Mouse (Mus musculus) midbrain, embryonic 15.5 days (tissue): ENCODE data around the gene Gm45234. TPM values are rescaled to one million over a fixed set of nuclear protein-coding genes. Genes with fewer than 3 reads are reported as not detected.
A peak's percentile ranks its signal among the peaks of the same experiment; 100 is the strongest.
"Not testable (repeated sequence)": the region's sequence is repeated elsewhere in the genome, so short reads cannot be mapped to it uniquely, and the experiment has no call there.

Experiments used
- ATAC-seq: fragments of 200-750 bp; cut with Nextera tagmentation; replicated peaks from 2 replicates; pipeline ENCODE4 v1.8.0; 2017; ENCODE audit warnings: moderate TSS enrichment
- H3K27ac ChIP-seq: fragments of 300-500 bp; sonication (generic); 2 replicates; pipeline ENCODE4 v1.5.1; 2015; ENCODE audit warnings: mild to moderate bottlenecking, inconsistent platforms
- H3K27me3 ChIP-seq: fragments of 300-500 bp; sonication (generic); replicated peaks from 2 replicates; pipeline ENCODE4 v1.6.1; 2015; ENCODE audit warnings: inconsistent platforms
- H3K36me3 ChIP-seq: fragments of 300-500 bp; sonication (generic); replicated peaks from 2 replicates; pipeline ENCODE4 v1.6.1; 2015; ENCODE audit warnings: inconsistent platforms
- H3K4me1 ChIP-seq: fragments of 300-500 bp; sonication (generic); 2 replicates; pipeline ENCODE4 v1.6.1; 2015; ENCODE audit warnings: inconsistent platforms
- H3K4me2 ChIP-seq: fragments of 300-500 bp; sonication (generic); 2 replicates; pipeline ENCODE4 v1.6.1; 2015; ENCODE audit warnings: inconsistent platforms, mild to moderate bottlenecking, moderate library complexity
- H3K4me3 ChIP-seq: fragments of 300-500 bp; sonication (generic); 2 replicates; pipeline ENCODE4 v1.5.1; 2015; ENCODE audit warnings: mild to moderate bottlenecking, inconsistent platforms
- H3K9ac ChIP-seq: fragments of 300-500 bp; sonication (generic); 2 replicates; pipeline ENCODE4 v1.6.1; 2015; ENCODE audit warnings: mild to moderate bottlenecking, inconsistent platforms
- H3K9me3 ChIP-seq: fragments of 300-500 bp; sonication (generic); 2 replicates; pipeline ENCODE4 v1.6.1; 2016; ENCODE audit warnings: inconsistent platforms
- whole genome bisulfite sequencing: fragments of 180-500 bp; shearing (Covaris S2); methylation state at CpG from one replicate; pipeline ENCODE4 v1.1.7; 2015; ENCODE audit warnings: mixed read lengths; 5-methylcytosine and 5-hydroxymethylcytosine counted together
- polyA plus RNA-seq: library from polyadenylated mRNA; unstranded; fragments of >200 nt; fragmentation: Nextera tagmentation; extraction: Ambion mirVana; gene quantifications from 2 replicates; pipeline ENCODE4 v1.2.1, GENCODE M21; 2015

Gm45234 gene
- not detected in 2 replicates for polyA plus RNA-seq

DNA sequence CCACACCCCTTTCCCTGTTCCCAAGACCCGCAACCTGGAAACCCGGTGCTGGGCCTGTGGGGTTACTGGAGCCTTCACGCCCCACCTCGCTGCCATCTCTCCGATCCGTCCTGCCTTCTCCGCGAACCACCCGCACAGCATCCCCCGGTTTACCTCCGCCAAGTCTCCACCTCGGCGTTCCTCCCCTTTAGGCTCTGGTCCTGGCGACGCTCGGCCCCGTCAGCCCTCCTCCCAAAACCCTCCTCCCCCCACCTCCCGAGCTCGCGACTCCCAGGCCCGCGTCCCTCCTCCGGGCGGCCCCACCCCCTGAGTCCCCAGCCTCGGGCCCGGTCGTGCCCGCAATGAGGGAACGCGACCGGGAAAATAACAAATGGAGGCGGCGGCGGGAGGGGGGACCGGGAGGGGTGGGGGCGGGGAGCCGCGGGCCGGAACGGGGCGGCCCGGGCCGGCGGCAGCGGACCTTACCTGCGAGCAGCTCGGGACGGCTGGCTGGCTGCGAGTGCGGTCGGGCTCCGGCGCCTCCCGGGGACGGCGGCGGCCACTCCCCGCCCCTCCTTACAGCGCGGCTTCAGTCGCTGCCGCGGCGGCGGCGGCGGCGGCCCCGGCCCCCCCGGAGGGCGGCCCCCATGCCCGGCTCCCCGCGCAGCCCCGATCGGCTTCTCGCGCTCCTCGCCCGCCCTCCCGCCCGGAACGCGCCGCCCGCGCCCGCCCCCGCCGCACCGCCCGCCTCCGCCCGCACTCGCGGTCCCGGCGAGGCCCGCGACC is at the start of gene Gm45234, which contains the start of gene Atn1:
Gm45234 (minus strand) TSS at position 191 of the 765 bp plus-strand sequence.
Atn1 (minus strand) TSS at position 694 of the 765 bp plus-strand sequence.
- under 1% methylated on average over 33 of the region's 100 CpGs for WGBS
- H3K4me3 ChIP-seq, result peak within 1 kb of the TSS; percentile 58
- H3K9me3 ChIP-seq, result no peaks in the 10 kb centered on the region
- ATAC-seq, result peak; percentile 61
- H3K27ac ChIP-seq, result peak within 1 kb of the TSS; percentile 96
- no peaks in the 10 kb centered on the region for H3K27me3 ChIP-seq
- H3K4me2 ChIP-seq, result peak within 1 kb of the TSS; percentile 72
- peaks cover 45% of the 10 kb centered on the region for H3K4me1 ChIP-seq
- H3K9ac ChIP-seq, result peak within 1 kb of the TSS; percentile 81
- no peaks in the 10 kb centered on the region for H3K36me3 ChIP-seq

DNA sequence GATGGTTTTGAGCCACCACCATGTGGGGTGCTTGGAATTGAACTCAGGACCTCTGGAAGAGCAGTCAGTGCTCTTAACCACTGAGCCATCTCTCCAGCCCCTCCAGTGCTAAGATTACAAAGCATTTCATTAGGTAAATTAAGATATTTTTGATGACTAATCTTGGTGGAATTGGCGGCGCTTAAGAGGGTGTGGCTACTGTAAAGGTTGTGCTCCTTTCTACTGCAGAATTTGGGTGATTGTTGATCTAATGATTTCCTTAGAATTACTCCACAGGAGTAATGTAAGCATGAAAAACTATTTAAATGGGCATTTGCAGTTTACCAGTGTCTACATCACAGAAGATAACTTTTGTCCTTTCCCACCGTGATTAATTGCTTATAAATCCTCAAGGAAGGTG is 48.5 kb upstream of the Gm45234 start:
- WGBS, result 94% methylated on average over 3 of the region's 3 CpGs
- Histone ChIP-seq H3K4me1 (peaks cover 24% of the 10 kb centered on the region), H3K9me3 (no peaks in the 10 kb centered on the region), H3K27me3 (no peaks in the 10 kb centered on the region), H3K9ac (no peak overlapping the region), H3K36me3 (no peaks in the 10 kb centered on the region), H3K4me2 (no peak overlapping the region), H3K4me3 (no peak overlapping the region), H3K27ac (no peak overlapping the region)
- ATAC-seq, result no peak

DNA sequence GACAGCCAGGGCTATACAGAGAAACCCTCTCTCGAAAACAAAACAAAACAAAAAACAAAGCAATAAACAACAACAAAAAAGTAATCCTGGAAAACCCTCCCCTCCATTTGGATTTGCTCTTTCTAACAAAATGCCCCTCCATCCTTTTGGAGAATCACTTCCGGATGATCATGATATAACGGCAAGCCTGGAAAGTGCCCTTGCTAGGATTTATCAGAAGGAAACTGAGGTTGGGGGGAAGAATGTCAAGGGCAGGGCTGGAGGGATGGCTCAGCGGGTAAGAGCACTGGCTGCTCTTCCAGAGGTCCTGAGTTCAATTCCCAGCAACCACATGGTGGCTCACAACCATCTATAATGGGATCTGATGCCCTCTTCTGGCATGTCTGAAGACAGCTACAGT is 47.9 kb upstream of the Gm45234 start:
- H3K9ac ChIP-seq, H3K36me3 ChIP-seq, H3K4me3 ChIP-seq, H3K27me3 ChIP-seq, H3K4me2 ChIP-seq, H3K9me3 ChIP-seq, H3K27ac ChIP-seq, ATAC-seq: not testable (repeated sequence)
- peaks cover 20% of the 10 kb centered on the region for H3K4me1 ChIP-seq
- WGBS, result 92% methylated on average over 4 of the region's 4 CpGs

DNA sequence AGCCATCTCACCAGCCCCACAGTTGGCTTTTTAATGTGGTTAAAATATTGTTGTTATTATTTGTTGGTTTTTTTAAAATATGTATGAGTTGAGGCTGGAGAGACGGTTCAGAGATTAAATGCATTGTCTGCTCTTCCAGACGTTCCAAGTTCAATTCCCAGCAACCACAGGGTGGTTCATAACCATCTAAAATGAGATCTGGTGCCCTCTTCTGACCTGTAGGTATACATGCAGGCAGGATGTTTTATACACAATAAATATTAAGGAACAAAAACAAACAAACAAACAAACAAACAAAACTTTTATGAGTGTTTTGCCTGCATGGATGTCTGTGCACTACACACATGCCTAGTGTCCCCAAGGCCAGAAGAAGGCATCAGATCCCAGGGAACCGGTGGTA is 47.2 kb upstream of the Gm45234 start:
- no peak overlapping the region for H3K4me3 ChIP-seq
- H3K27ac ChIP-seq, result no peak overlapping the region
- no peak overlapping the region for H3K4me2 ChIP-seq
- no peak for ATAC-seq
- H3K36me3 ChIP-seq, result no peaks in the 10 kb centered on the region
- no peaks in the 10 kb centered on the region for H3K9me3 ChIP-seq
- peaks cover 18% of the 10 kb centered on the region for H3K4me1 ChIP-seq
- 78% methylated on average over 3 of the region's 3 CpGs for WGBS
- H3K27me3 ChIP-seq, result no peaks in the 10 kb centered on the region
- H3K9ac ChIP-seq, result no peak overlapping the region

DNA sequence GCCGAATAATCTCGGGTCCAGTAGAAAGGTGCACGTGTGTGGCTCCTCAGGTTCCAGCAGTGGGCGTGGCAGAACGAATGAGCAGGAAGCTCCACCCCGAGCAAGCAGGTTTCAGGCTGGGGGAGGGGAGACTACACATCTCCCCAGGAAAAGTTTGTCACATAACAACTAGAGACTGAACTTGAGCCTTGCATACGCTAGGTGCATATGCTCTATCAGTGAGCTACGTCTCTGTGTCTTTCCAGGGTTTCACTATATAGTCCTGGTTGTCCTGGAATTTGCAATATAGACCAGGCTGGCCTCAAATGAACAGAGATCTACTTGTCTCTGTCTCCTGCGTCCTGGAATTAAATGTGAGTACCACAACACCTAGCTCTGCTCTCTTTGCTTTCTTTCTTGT is 46.6 kb upstream of the Gm45234 start:
- not testable (repeated sequence) for H3K4me2 ChIP-seq, H3K27me3 ChIP-seq, H3K9me3 ChIP-seq, H3K4me3 ChIP-seq, ATAC-seq, H3K36me3 ChIP-seq, H3K27ac ChIP-seq, H3K9ac ChIP-seq
- peaks cover 16% of the 10 kb centered on the region for H3K4me1 ChIP-seq
- WGBS, result 20% methylated on average over 6 of the region's 9 CpGs

DNA sequence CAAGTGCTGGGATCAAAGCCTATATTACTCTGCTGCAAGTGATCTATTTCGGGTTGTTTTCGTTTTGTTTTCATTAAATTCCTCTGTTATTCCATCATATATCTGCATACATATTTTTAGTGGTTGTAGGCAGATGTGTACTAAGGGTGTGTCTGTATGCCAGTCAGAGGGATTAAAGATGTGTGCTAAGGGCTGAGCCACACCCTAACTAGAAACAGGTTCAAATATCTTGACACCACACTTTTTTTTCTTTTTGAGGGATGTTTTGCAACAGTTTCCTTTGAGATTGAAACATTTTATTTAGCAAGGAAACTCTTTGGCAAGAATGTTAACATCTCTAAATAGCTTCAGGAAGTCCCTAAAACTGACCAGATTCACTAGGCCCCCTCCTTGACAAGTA is 40.4 kb upstream of the Gm45234 start:
- Histone ChIP-seq H3K36me3 (no peaks in the 10 kb centered on the region), H3K4me3 (no peak overlapping the region), H3K27ac (no peak overlapping the region), H3K9me3 (no peaks in the 10 kb centered on the region), H3K9ac (no peak overlapping the region), H3K4me1 (no peaks in the 10 kb centered on the region), H3K4me2 (no peak overlapping the region), H3K27me3 (no peaks in the 10 kb centered on the region)
- ATAC-seq, result no peak
- 86% methylated on average over 2 of the region's 2 CpGs for WGBS

DNA sequence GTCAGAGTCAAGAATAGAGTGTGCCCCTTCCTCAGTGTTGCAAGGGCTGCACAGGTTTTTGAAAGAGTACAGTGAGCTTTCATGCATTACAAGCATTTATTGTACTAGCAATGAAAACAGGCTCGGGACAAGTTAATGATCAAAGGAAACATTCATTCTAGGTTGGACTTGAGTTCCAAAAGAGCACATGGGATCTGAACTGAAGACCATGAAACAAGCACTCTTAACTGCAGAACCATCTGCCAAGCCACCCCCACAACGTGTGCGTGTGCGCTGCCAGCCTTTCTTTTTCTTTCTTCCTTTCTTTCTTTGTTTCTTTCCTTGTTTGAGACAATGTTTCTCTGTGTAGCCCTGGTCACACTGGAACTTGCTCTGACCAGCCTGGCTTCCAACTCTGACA is 40.0 kb upstream of the Gm45234 start:
- H3K4me1 ChIP-seq, result no peaks in the 10 kb centered on the region
- WGBS, result 60% methylated on average over 4 of the region's 4 CpGs
- ATAC-seq, result no peak
- H3K9me3 ChIP-seq, result no peaks in the 10 kb centered on the region
- no peak overlapping the region for H3K9ac ChIP-seq
- no peaks in the 10 kb centered on the region for H3K36me3 ChIP-seq
- no peak overlapping the region for H3K27ac ChIP-seq
- no peak overlapping the region for H3K4me3 ChIP-seq
- no peak overlapping the region for H3K4me2 ChIP-seq
- no peaks in the 10 kb centered on the region for H3K27me3 ChIP-seq

DNA sequence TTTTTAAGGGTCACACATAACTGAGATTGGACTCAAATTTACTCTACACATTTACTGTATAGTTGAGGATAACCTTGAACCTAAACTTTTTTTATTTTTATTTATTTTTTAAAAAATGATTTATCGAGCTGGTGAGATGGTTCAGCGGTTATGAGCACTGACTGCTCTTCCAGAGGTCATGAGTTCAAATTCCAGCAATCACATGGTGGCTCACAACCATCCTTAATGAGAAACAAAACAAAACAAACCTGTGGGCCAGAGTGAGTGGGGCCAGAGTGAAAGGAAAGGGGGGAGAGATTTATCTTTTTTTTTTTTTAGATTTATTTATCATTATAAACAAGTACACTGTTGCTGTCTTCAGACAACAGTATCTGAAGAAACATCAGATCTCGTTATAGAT is 36.1 kb upstream of the Gm45234 start:
- H3K9ac ChIP-seq, result no peak overlapping the region
- 86% methylated on average over 3 of the region's 3 CpGs for WGBS
- no peak overlapping the region for H3K4me2 ChIP-seq
- H3K4me1 ChIP-seq, result no peaks in the 10 kb centered on the region
- no peak for ATAC-seq
- H3K27ac ChIP-seq, result no peak overlapping the region
- H3K36me3 ChIP-seq, result no peaks in the 10 kb centered on the region
- H3K9me3 ChIP-seq, result no peaks in the 10 kb centered on the region
- H3K27me3 ChIP-seq, result no peaks in the 10 kb centered on the region
- H3K4me3 ChIP-seq, result no peak overlapping the region

DNA sequence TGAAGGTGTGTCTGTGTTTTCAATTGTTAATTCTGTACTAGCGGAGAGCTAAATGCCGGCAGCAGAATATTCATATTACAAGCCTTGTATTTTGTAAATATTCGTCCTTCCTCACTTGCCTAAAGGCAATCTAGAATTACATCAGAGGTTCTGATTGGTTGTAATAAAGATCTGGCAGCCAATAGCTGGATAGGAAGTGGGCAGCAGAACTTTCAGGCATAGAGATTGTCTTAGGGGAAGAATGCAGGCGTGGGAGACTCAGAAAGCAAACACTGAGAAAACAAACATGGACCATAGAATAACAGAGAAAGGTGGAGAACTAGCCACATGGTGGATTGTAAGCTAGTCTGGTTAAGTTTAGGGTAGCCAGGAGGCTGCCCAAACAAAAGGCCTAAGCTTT is 34.3 kb upstream of the Gm45234 start:
- H3K4me1 ChIP-seq, result no peaks in the 10 kb centered on the region
- WGBS, result 77% methylated on average over 4 of the region's 4 CpGs
- H3K9ac ChIP-seq, result no peak overlapping the region
- H3K4me3 ChIP-seq, result no peak overlapping the region
- no peaks in the 10 kb centered on the region for H3K9me3 ChIP-seq
- ATAC-seq, result no peak
- H3K27me3 ChIP-seq, result no peaks in the 10 kb centered on the region
- H3K4me2 ChIP-seq, result no peak overlapping the region
- no peak overlapping the region for H3K27ac ChIP-seq
- no peaks in the 10 kb centered on the region for H3K36me3 ChIP-seq

DNA sequence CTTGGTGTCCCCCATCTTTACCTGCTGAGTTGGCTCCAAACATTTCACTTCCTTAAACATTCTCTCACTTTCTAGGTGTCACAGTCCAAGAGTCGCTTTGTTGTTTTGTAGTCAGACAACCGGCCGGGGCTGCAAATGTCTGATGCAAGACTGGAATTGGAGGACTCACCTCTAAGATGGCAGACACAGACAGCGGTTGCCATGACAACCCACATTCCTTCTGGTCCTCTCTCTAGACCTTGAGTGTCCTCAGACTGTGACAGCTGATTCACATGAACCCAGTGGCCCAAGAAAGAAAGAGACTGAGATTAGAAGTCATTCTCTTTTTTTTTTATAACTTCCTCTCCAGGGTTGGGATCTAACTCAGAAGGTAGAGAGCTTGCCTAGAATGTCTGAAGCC is 33.7 kb upstream of the Gm45234 start:
- no peak overlapping the region for H3K4me3 ChIP-seq
- 71% methylated on average over 4 of the region's 4 CpGs for WGBS

DNA sequence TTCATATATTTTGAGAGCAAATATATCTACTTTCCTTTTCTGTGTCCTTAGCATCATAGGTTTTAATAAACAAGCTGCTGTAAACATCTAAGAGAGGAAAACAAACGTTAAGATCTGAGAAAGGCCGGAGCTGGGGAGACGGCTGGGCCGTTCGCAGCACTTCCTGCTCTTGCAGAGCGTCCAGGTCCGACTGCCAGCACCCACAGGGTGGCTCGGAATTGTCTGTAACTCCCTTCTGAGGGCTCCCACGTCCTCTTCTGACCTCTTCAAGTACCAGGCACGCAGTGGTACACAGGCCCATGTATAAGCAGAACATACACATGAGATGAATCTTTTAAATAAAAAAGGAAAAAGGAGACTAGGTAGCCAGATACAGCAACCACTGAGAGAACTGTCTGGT is 31.9 kb upstream of the Gm45234 start:
- WGBS, result 80% methylated on average over 10 of the region's 10 CpGs
- H3K4me2 ChIP-seq, result no peak overlapping the region
- H3K9me3 ChIP-seq, result no peaks in the 10 kb centered on the region
- H3K4me3 ChIP-seq, result no peak overlapping the region
- H3K27me3 ChIP-seq, result no peaks in the 10 kb centered on the region
- no peaks in the 10 kb centered on the region for H3K36me3 ChIP-seq
- H3K9ac ChIP-seq, result no peak overlapping the region
- no peak for ATAC-seq
- no peaks in the 10 kb centered on the region for H3K4me1 ChIP-seq
- no peak overlapping the region for H3K27ac ChIP-seq

More for the DNA sequence above, 33.7 kb upstream of the Gm45234 start:
- Histone ChIP-seq H3K9me3 (no peaks in the 10 kb centered on the region), H3K27me3 (no peaks in the 10 kb centered on the region), H3K4me1 (no peaks in the 10 kb centered on the region), H3K27ac (no peak overlapping the region), H3K9ac (no peak overlapping the region), H3K36me3 (no peaks in the 10 kb centered on the region), H3K4me2 (no peak overlapping the region)
- ATAC-seq, result no peak

DNA sequence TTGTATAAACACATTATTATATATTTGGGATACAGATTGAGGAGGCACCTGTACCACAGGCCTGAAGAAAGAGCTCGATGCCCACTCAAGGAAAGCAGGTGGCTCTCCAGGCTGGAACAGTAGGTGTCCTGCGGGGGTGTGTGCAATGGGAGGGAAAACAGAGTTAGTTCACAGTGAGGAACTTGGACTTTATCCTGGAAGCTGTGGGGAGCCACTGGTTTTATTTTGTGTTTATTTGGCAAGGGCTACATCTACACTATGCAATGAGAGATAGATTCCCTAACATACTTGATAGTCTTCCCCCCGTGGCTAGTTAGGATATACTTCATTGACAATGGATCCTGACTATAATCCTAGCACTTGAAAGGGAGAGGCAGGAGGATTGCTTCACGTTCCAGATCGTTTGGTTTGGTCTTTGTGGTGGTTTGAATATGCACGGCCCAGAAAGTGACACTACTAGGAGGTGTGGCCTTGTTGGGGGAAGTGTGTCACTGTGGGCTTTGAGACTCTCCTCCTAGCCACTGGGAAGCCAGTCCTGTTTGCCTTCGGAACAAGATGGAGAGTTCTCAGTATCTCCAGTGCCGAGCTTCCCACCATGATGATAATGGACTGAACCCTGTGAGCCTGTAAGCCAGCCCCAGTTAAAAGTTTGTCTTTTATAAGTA is 31.1 kb upstream of the Gm45234 start:
- Histone ChIP-seq H3K4me2 (no peak overlapping the region), H3K36me3 (no peaks in the 10 kb centered on the region), H3K9me3 (no peaks in the 10 kb centered on the region), H3K27ac (no peak overlapping the region), H3K4me3 (no peak overlapping the region), H3K27me3 (no peaks in the 10 kb centered on the region), H3K9ac (no peak overlapping the region), H3K4me1 (no peaks in the 10 kb centered on the region)
- ATAC-seq, result no peak
- 44% methylated on average over 8 of the region's 8 CpGs for WGBS

DNA sequence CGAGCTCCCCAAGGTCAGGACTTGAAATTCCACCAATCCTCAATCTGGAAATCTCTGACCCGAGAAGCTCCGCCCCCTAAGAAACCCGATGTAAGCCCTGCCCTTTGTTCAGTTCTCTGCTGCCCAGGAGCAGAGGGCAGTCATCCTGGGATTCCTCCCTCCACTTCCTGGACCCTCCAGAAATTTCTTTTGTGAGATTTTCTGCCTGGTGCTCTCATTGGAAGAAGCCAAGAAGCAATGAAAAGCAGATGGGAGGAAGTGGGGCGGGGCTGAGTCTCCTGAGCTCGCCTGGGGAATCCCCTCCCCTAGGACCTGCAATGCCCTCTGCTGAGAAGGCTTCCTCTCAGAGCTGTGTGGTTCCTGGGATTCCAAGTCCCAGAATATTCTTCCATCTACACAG is 26.6 kb upstream of the Gm45234 start:
- ATAC-seq, result no peak
- no peaks in the 10 kb centered on the region for H3K36me3 ChIP-seq
- no peaks in the 10 kb centered on the region for H3K27me3 ChIP-seq
- no peak overlapping the region for H3K4me2 ChIP-seq
- H3K4me3 ChIP-seq, result no peak overlapping the region
- H3K27ac ChIP-seq, result no peak overlapping the region
- peaks cover 9% of the 10 kb centered on the region; the same call in 1 of the 2 replicates for H3K4me1 ChIP-seq
- H3K9me3 ChIP-seq, result no peaks in the 10 kb centered on the region
- WGBS, result 23% methylated on average over 6 of the region's 6 CpGs
- no peak overlapping the region for H3K9ac ChIP-seq
